ENCODE assay signal across 19 mouse cellular contexts in genomic region chr17:84175196-84175595, GRCm38 (mm10). TPM values are rescaled to one million over a fixed set of nuclear protein-coding genes. Genes with fewer than 3 reads are reported as not detected.
A peak's percentile ranks its signal among the peaks of the same experiment; 100 is the strongest.
DNase-seq lines count a peak whose midpoint lies in the region; ATAC-seq lines count a peak whose summit lies in the region.
"Had no signal": no experiment of that assay in that cellular context is flagged by ENCODE, and none has a peak within 500 bp of the region (broad histone marks: within the 10 kb centered on the region; RNA-seq: fewer than 3 reads in every experiment).

No protein-coding gene starts in this region.

- DNase-seq in forebrain, embryonic 11.5 days (ENCODE audit: low spot score): peak; percentile 41
- peak; percentile 2 for DNase-seq in liver
- no peak for DNase-seq in liver, embryonic 11.5 days (ENCODE audit: low spot score)
- DNase-seq in thymus, postnatal 25 days: peak; percentile 1
- DNase-seq in thymus, postnatal 0 days (ENCODE audit: low spot score): no peak
- DNase-seq in urinary bladder, postnatal 14 days (ENCODE audit: low spot score): peak; percentile 2
- DNase-seq: cerebellum, adult 8-10 months; kidney, adult 9 months; layer of hippocampus, postnatal 36 days had no signal

- H3K36me3 ChIP-seq in forebrain, embryonic 11.5 days (ENCODE audit: control insufficient read depth, insufficient read depth, low read length): no peaks in the 10 kb centered on the region
- no peaks in the 10 kb centered on the region for H3K36me3 ChIP-seq in forebrain, embryonic 13.5 days (ENCODE audit: poor library complexity, severe bottlenecking)
- no peaks in the 10 kb centered on the region for H3K36me3 ChIP-seq in liver, embryonic 11.5 days (ENCODE audit: control insufficient read depth, insufficient read depth, low read length)
- H3K36me3 ChIP-seq: forebrain, embryonic 15.5 days had no signal

- no peaks in the 10 kb centered on the region for H3K27me3 ChIP-seq in forebrain, embryonic 11.5 days (ENCODE audit: control insufficient read depth, insufficient read depth, low read length)
- no peaks in the 10 kb centered on the region for H3K27me3 ChIP-seq in forebrain, embryonic 13.5 days
- H3K27me3 ChIP-seq in liver, embryonic 11.5 days (replicated peaks; ENCODE audit: control insufficient read depth, insufficient read depth, low read length): no peaks in the 10 kb centered on the region
- H3K27me3 ChIP-seq: CH12.LX; forebrain, embryonic 15.5 days; midbrain, embryonic 13.5 days had no signal

- no peak for ATAC-seq in forebrain, embryonic 11.5 days (replicated peaks; ENCODE audit: low FRiP score)
- no peak for ATAC-seq in forebrain, embryonic 13.5 days
- no peak for ATAC-seq in liver, embryonic 11.5 days (replicated peaks; ENCODE audit: low FRiP score)
- no peak for ATAC-seq in megakaryocyte progenitor cell, adult 5-6 weeks (replicated peaks; ENCODE audit: poor library complexity)
- ATAC-seq: forebrain, embryonic 15.5 days; lung, postnatal 0 days; midbrain, embryonic 13.5 days had no signal

- H3K9me3 ChIP-seq in forebrain, embryonic 11.5 days (ENCODE audit: control insufficient read depth, low read length): peaks cover 3% of the 10 kb centered on the region; the same call in 1 of the 2 replicates
- H3K9me3 ChIP-seq in forebrain, embryonic 13.5 days (replicated peaks): no peaks in the 10 kb centered on the region; the same call in 1 of the 2 replicates
- no peaks in the 10 kb centered on the region for H3K9me3 ChIP-seq in liver, embryonic 11.5 days (ENCODE audit: control insufficient read depth, low read length)
- H3K9me3 ChIP-seq: forebrain, embryonic 15.5 days; midbrain, embryonic 13.5 days had no signal

- no peak overlapping the region for H3K4me3 ChIP-seq in forebrain, embryonic 11.5 days (ENCODE audit: low read depth, low read length)
- no peak overlapping the region for H3K4me3 ChIP-seq in forebrain, embryonic 13.5 days
- H3K4me3 ChIP-seq in liver, embryonic 11.5 days (ENCODE audit: low read depth, low read length): no peak overlapping the region
- H3K4me3 ChIP-seq: erythroblast, embryonic 14.5 days; forebrain, embryonic 15.5 days; layer of hippocampus, adult 2 months; midbrain, embryonic 13.5 days had no signal

- no peak overlapping the region for H3K9ac ChIP-seq in forebrain, embryonic 11.5 days (ENCODE audit: low read length)
- H3K9ac ChIP-seq in forebrain, embryonic 13.5 days: no peak overlapping the region
- no peak overlapping the region for H3K9ac ChIP-seq in liver, embryonic 11.5 days (ENCODE audit: low read depth, low read length)
- H3K9ac ChIP-seq: forebrain, embryonic 15.5 days; hindbrain, embryonic 14.5 days; midbrain, embryonic 13.5 days had no signal

- no peaks in the 10 kb centered on the region; the same call in 1 of the 2 replicates for H3K4me1 ChIP-seq in forebrain, embryonic 11.5 days (replicated peaks; ENCODE audit: control insufficient read depth, insufficient read depth, low read length)
- no peaks in the 10 kb centered on the region for H3K4me1 ChIP-seq in forebrain, embryonic 13.5 days
- peaks cover 13% of the 10 kb centered on the region; the same call in 1 of the 2 replicates for H3K4me1 ChIP-seq in liver, embryonic 11.5 days (replicated peaks; ENCODE audit: control insufficient read depth, insufficient read depth, low read length)
- H3K4me1 ChIP-seq: forebrain, embryonic 15.5 days; midbrain, embryonic 13.5 days had no signal

- no peak overlapping the region for H3K27ac ChIP-seq in forebrain, embryonic 11.5 days (ENCODE audit: low read depth, low read length)
- H3K27ac ChIP-seq in forebrain, embryonic 13.5 days: no peak overlapping the region
- H3K27ac ChIP-seq in liver, embryonic 11.5 days (ENCODE audit: low read depth, low read length): no peak overlapping the region
- H3K27ac ChIP-seq: forebrain, embryonic 15.5 days; hindbrain, embryonic 14.5 days; layer of hippocampus, adult 2 months; midbrain, embryonic 13.5 days had no signal

- 97% methylated on average over 17 of the region's 17 CpGs for WGBS in forebrain, embryonic 11.5 days
- WGBS in forebrain, embryonic 13.5 days: 97% methylated on average over 17 of the region's 17 CpGs
- WGBS in liver, embryonic 11.5 days: 97% methylated on average over 17 of the region's 17 CpGs

- no peak overlapping the region for H3K4me2 ChIP-seq in forebrain, embryonic 11.5 days (ENCODE audit: low read depth, low read length, severe bottlenecking)
- no peak overlapping the region for H3K4me2 ChIP-seq in forebrain, embryonic 13.5 days
- H3K4me2 ChIP-seq in liver, embryonic 11.5 days: no peak overlapping the region
- H3K4me2 ChIP-seq: forebrain, embryonic 15.5 days; heart, embryonic 11.5 days; hindbrain, embryonic 14.5 days; midbrain, embryonic 13.5 days had no signal

RNA-seq across cellular contexts. Expression of gene Zfp36l2, which starts 12.6 kb away (rescaled TPM):
- 11.9 and 15.3 TPM in 2 replicates for polyA plus RNA-seq in forebrain, embryonic 11.5 days (2014; fragmentation: Nextera tagmentation; extraction: Ambion mirVana)
- polyA plus RNA-seq in forebrain, embryonic 13.5 days (2015; fragmentation: Nextera tagmentation; extraction: Ambion mirVana): 4.9 and 5.0 TPM in 2 replicates
- polyA plus RNA-seq in liver, embryonic 11.5 days (2014; fragmentation: Nextera tagmentation; extraction: Ambion mirVana): 24.7 and 26.7 TPM in 2 replicates
- 28.4 and 35.1 TPM in 2 replicates for polyA plus RNA-seq in thymus, postnatal 0 days (2015; fragmentation: Nextera tagmentation; extraction: Ambion mirVana)
- 269 and 286 TPM in 2 replicates for total RNA-seq in megakaryocyte progenitor cell, adult 5-6 weeks (2015)
- 98.9 and 112 TPM in 2 replicates for total RNA-seq in megakaryocyte progenitor cell, adult 5-6 weeks (2017)

Comparison
In these comparisons a context has a peak if more than half of its experiments do, and no peak if none do; other contexts are left out.
1. DNase-seq: peak in forebrain, embryonic 11.5 days (single experiment), liver (single experiment), thymus, postnatal 25 days (single experiment) and urinary bladder, postnatal 14 days (single experiment); none in liver, embryonic 11.5 days (single experiment) and thymus, postnatal 0 days (single experiment).